Mouse (Mus musculus): ENCODE results near the gene Tsc22d3. TPM values are rescaled to one million over a fixed set of nuclear protein-coding genes. Genes with fewer than 3 reads are reported as not detected.

The Tsc22d3 gene
- polyA plus RNA-seq, 1 experiment from 2014 or later, result 131 TPM

- H3K27me3 ChIP-seq, result peaks cover 30% of the 10 kb centered on the region
- H3K4me2 ChIP-seq, result no peak overlapping the region
- no peak for ATAC-seq (ENCODE audit: insufficient number of reproducible peaks, low FRiP score, low TSS enrichment, low read depth)
- H3K27ac ChIP-seq, result no peak overlapping the region
- H3K9ac ChIP-seq, result no peak overlapping the region
- H3K4me1 ChIP-seq, result no peaks in the 10 kb centered on the region
- no peak overlapping the region for H3K4me3 ChIP-seq
- no peaks in the 10 kb centered on the region for H3K9me3 ChIP-seq
- WGBS, result 46% methylated on average over 2 of the region's 2 CpGs
- no peaks in the 10 kb centered on the region for H3K36me3 ChIP-seq
Observed at GRCm38 (mm10) chrX:140590142-140590541, 10.3 kb downstream of the Tsc22d3 start.

GRCm38 (mm10) chrX:140589194-140589751 is 11.2 kb downstream of the Tsc22d3 start:
- no peak overlapping the region for H3K27ac ChIP-seq

GRCm38 (mm10) chrX:140588534-140588933 is 11.9 kb downstream of the Tsc22d3 start:
- no peak for ATAC-seq (ENCODE audit: insufficient number of reproducible peaks, low FRiP score, low TSS enrichment, low read depth)
- Histone ChIP-seq H3K9me3 (no peaks in the 10 kb centered on the region), H3K36me3 (no peaks in the 10 kb centered on the region), H3K27me3 (peaks cover 37% of the 10 kb centered on the region), H3K4me1 (no peaks in the 10 kb centered on the region), H3K4me2 (no peak overlapping the region), H3K9ac (no peak overlapping the region), H3K4me3 (no peak overlapping the region), H3K27ac (no peak overlapping the region)
- 68% methylated on average over 5 of the region's 5 CpGs for WGBS

More at GRCm38 (mm10) chrX:140589194-140589751, 11.2 kb downstream of the Tsc22d3 start:
- H3K4me3 ChIP-seq, result no peak overlapping the region
- H3K27me3 ChIP-seq, result peaks cover 30% of the 10 kb centered on the region
- no peak for ATAC-seq (ENCODE audit: insufficient number of reproducible peaks, low FRiP score, low TSS enrichment, low read depth)
- no peaks in the 10 kb centered on the region for H3K9me3 ChIP-seq
- WGBS, result 56% methylated on average over 4 of the region's 4 CpGs
- no peak overlapping the region for H3K4me2 ChIP-seq
- H3K4me1 ChIP-seq, result no peaks in the 10 kb centered on the region
- H3K36me3 ChIP-seq, result no peaks in the 10 kb centered on the region
- H3K9ac ChIP-seq, result no peak overlapping the region

- Histone ChIP-seq H3K9me3 (no peaks in the 10 kb centered on the region), H3K27me3 (peaks cover 52% of the 10 kb centered on the region)
Observed at GRCm38 (mm10) chrX:140580416-140580815, 20.0 kb downstream of the Tsc22d3 start.

GRCm38 (mm10) chrX:140575636-140576035 is 24.8 kb downstream of the Tsc22d3 start:
- H3K4me3 ChIP-seq, result no peak overlapping the region
- no peak for ATAC-seq (ENCODE audit: insufficient number of reproducible peaks, low FRiP score, low TSS enrichment, low read depth)
- H3K4me1 ChIP-seq, result no peaks in the 10 kb centered on the region
- no peak overlapping the region for H3K9ac ChIP-seq
- H3K27me3 ChIP-seq, result peaks cover 48% of the 10 kb centered on the region
- no peak overlapping the region for H3K4me2 ChIP-seq
- H3K36me3 ChIP-seq, result no peaks in the 10 kb centered on the region
- H3K9me3 ChIP-seq, result no peaks in the 10 kb centered on the region
- WGBS, result 56% methylated on average over 3 of the region's 3 CpGs
- H3K27ac ChIP-seq, result no peak overlapping the region

More at GRCm38 (mm10) chrX:140580416-140580815, 20.0 kb downstream of the Tsc22d3 start:
- no peak overlapping the region for H3K4me2 ChIP-seq
- H3K27ac ChIP-seq, result no peak overlapping the region
- H3K4me1 ChIP-seq, result no peaks in the 10 kb centered on the region
- ATAC-seq (ENCODE audit: insufficient number of reproducible peaks, low FRiP score, low TSS enrichment, low read depth), result no peak
- no peak overlapping the region for H3K4me3 ChIP-seq
- WGBS, result 82% methylated on average over 3 of the region's 3 CpGs
- no peaks in the 10 kb centered on the region for H3K36me3 ChIP-seq
- no peak overlapping the region for H3K9ac ChIP-seq

- Histone ChIP-seq H3K9me3 (no peaks in the 10 kb centered on the region), H3K4me1 (no peaks in the 10 kb centered on the region), H3K27ac (no peak overlapping the region), H3K4me3 (no peak overlapping the region), H3K27me3 (peaks cover 49% of the 10 kb centered on the region), H3K9ac (no peak overlapping the region), H3K36me3 (no peaks in the 10 kb centered on the region), H3K4me2 (no peak overlapping the region)
- 41% methylated on average over 1 of the region's 1 CpGs for WGBS
- ATAC-seq (ENCODE audit: insufficient number of reproducible peaks, low FRiP score, low TSS enrichment, low read depth), result no peak
Observed at GRCm38 (mm10) chrX:140575200-140575599, 25.3 kb downstream of the Tsc22d3 start.

GRCm38 (mm10) chrX:140572702-140573338 is 27.6 kb downstream of the Tsc22d3 start:
- Histone ChIP-seq H3K36me3 (no peaks in the 10 kb centered on the region), H3K4me3 (no peak overlapping the region), H3K27me3 (peaks cover 61% of the 10 kb centered on the region), H3K4me1 (no peaks in the 10 kb centered on the region), H3K9me3 (no peaks in the 10 kb centered on the region), H3K4me2 (no peak overlapping the region), H3K9ac (no peak overlapping the region), H3K27ac (no peak overlapping the region)
- no peak for ATAC-seq (ENCODE audit: insufficient number of reproducible peaks, low FRiP score, low TSS enrichment, low read depth)
- 35% methylated on average over 2 of the region's 2 CpGs for whole genome bisulfite sequencing

GRCm38 (mm10) chrX:140569595-140569994 is 30.9 kb downstream of the Tsc22d3 start:
- Histone ChIP-seq H3K4me1 (no peaks in the 10 kb centered on the region), H3K9me3 (no peaks in the 10 kb centered on the region), H3K9ac (no peak overlapping the region), H3K27ac (no peak overlapping the region), H3K36me3 (no peaks in the 10 kb centered on the region), H3K4me2 (no peak overlapping the region), H3K4me3 (no peak overlapping the region), H3K27me3 (peaks cover 59% of the 10 kb centered on the region)
- WGBS, result 78% methylated on average over 1 of the region's 1 CpGs
- no peak for ATAC-seq (ENCODE audit: insufficient number of reproducible peaks, low FRiP score, low TSS enrichment, low read depth)

GRCm38 (mm10) chrX:140567711-140568407 is 32.6 kb downstream of the Tsc22d3 start:
- Histone ChIP-seq H3K27me3 (peaks cover 46% of the 10 kb centered on the region), H3K27ac (no peak overlapping the region)
- ATAC-seq (ENCODE audit: insufficient number of reproducible peaks, low FRiP score, low TSS enrichment, low read depth), result no peak

GRCm38 (mm10) chrX:140565759-140566158 is 34.7 kb downstream of the Tsc22d3 start:
- no peak for ATAC-seq (ENCODE audit: insufficient number of reproducible peaks, low FRiP score, low TSS enrichment, low read depth)
- Histone ChIP-seq H3K36me3 (no peaks in the 10 kb centered on the region), H3K27ac (no peak overlapping the region), H3K4me2 (no peak overlapping the region), H3K9me3 (no peaks in the 10 kb centered on the region), H3K4me1 (no peaks in the 10 kb centered on the region), H3K4me3 (no peak overlapping the region), H3K27me3 (peaks cover 42% of the 10 kb centered on the region), H3K9ac (no peak overlapping the region)
- WGBS, result 62% methylated on average over 2 of the region's 2 CpGs

More at GRCm38 (mm10) chrX:140567711-140568407, 32.6 kb downstream of the Tsc22d3 start:
- Histone ChIP-seq H3K9me3 (no peaks in the 10 kb centered on the region), H3K4me1 (no peaks in the 10 kb centered on the region), H3K4me3 (no peak overlapping the region), H3K4me2 (no peak overlapping the region), H3K9ac (no peak overlapping the region), H3K36me3 (no peaks in the 10 kb centered on the region)
- 63% methylated on average over 1 of the region's 1 CpGs for WGBS

GRCm38 (mm10) chrX:140565212-140565611 is 35.2 kb downstream of the Tsc22d3 start:
- Histone ChIP-seq H3K4me3 (no peak overlapping the region), H3K36me3 (no peaks in the 10 kb centered on the region), H3K4me1 (no peaks in the 10 kb centered on the region), H3K27ac (no peak overlapping the region), H3K4me2 (no peak overlapping the region), H3K9ac (no peak overlapping the region), H3K27me3 (peaks cover 38% of the 10 kb centered on the region), H3K9me3 (no peaks in the 10 kb centered on the region)
- ATAC-seq (ENCODE audit: insufficient number of reproducible peaks, low FRiP score, low TSS enrichment, low read depth), result no peak
- 90% methylated on average over 3 of the region's 3 CpGs for WGBS

GRCm38 (mm10) chrX:140564777-140565176 is 35.7 kb downstream of the Tsc22d3 start:
- ATAC-seq (ENCODE audit: insufficient number of reproducible peaks, low FRiP score, low TSS enrichment, low read depth), result no peak
- Histone ChIP-seq H3K27me3 (peaks cover 37% of the 10 kb centered on the region), H3K9ac (no peak overlapping the region), H3K4me2 (no peak overlapping the region), H3K9me3 (no peaks in the 10 kb centered on the region), H3K4me3 (no peak overlapping the region), H3K27ac (no peak overlapping the region), H3K4me1 (no peaks in the 10 kb centered on the region), H3K36me3 (no peaks in the 10 kb centered on the region)
- 86% methylated on average over 1 of the region's 1 CpGs for WGBS

Measured in limb, embryonic 15.5 days (tissue).